Mouse (Mus musculus): ENCODE measurements at regions not wholly inside any gene's neighbourhood (a gene's known extent, or its start where the extent isn't known, plus 50 kb on each side); places are given as distances from the start of the nearest gene placed in this dataset.

- ATAC-seq (ENCODE audit: insufficient number of reproducible peaks, low FRiP score, low TSS enrichment): peak; percentile 89; the same call in 1 of the 2 replicates
Observed at GRCm38 (mm10) chr17:91236653-91237052, 143.8 kb upstream of the Nrxn1 start.

DNA sequence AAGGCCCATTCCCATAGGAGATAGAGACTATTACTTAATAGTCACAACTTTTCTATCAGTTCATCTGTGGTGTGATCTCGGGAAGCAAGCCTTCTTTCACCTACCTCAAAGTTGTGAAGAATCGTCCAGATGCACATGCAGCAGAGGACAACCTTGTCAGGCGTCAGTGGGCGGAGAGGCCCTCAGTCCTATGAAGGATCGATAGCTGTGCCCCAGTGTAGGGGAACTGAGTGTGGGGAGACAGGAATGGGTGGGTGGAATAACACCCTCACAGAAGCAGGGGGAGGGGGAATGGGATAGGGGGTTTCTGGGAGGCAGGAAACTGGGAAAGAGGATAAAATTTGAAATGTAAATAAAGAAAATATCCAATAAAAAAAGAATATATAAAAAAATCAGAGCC lies 133.5 kb upstream of the Nrxn1 start:
- no peak for ATAC-seq (ENCODE audit: insufficient number of reproducible peaks, low FRiP score, low TSS enrichment)

- no peak for ATAC-seq (ENCODE audit: insufficient number of reproducible peaks, low FRiP score, low TSS enrichment)
Observed at GRCm38 (mm10) chr17:91225916-91226315, 133.0 kb upstream of the Nrxn1 start.

GRCm38 (mm10) chr17:91216429-91216828 lies 123.6 kb upstream of the Nrxn1 start:
- no peak for ATAC-seq (ENCODE audit: insufficient number of reproducible peaks, low FRiP score, low TSS enrichment)

GRCm38 (mm10) chr17:91182574-91182973 lies 89.7 kb upstream of the Nrxn1 start:
- ATAC-seq (ENCODE audit: insufficient number of reproducible peaks, low FRiP score, low TSS enrichment): no peak

- no peak for ATAC-seq (ENCODE audit: insufficient number of reproducible peaks, low FRiP score, low TSS enrichment)
Observed at GRCm38 (mm10) chr17:91161834-91162233, 69.0 kb upstream of the Nrxn1 start.

All from cerebellum, adult (tissue).